Mouse (Mus musculus): Measurements from ENCODE around the gene Tspan11.

DNA sequence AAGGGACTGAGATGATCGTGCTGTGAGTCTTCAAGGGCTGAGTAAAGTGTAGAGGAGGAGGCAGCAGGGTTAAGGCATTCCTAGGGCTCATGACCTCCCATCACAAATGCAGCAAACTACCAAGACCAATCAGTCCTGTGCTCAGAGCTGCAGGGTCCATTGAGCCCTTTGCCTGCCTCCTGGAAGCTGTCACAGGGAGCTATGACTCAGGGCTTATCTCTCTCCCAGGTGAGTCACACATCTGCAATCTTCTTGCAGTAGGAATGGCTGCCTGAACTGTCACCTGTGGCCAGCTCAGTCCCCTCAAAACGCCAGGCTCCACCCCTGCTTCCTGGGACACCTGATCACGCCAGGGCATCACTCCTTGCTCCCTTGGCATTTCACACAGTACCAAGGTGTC is 47.7 kb downstream of the Tspan11 start:
- TF ChIP-seq CTCF (IDR thresholded peaks at IDR 0.05; ENCODE audit: control insufficient read depth, insufficient read depth, low read length) (no peak), POLR2A (IDR thresholded peaks at IDR 0.05; ENCODE audit: borderline replicate concordance, control insufficient read depth, low read depth, low read length) (no peak)

Measured in bone marrow, adult 2 months (tissue).